Mouse (Mus musculus): ENCODE data around the gene Klf13. TPM values are rescaled to one million over a fixed set of nuclear protein-coding genes. Genes with fewer than 3 reads are reported as not detected.

Klf13 gene
- total and polyA plus RNA-seq, 3 experiments = 21.6 to 54.6 (median 50.0) TPM

- intact Hi-C loops (cut with DNase I) = no loop called here
These were observed 56.0 kb downstream of the Klf13 start for GRCm38 (mm10) chr7:63882739-63883138.

GRCm38 (mm10) chr7:63879583-63879982, 59.1 kb downstream of the Klf13 start:
- intact Hi-C loops (cut with DNase I) = no loop called here
- peaks cover 15% of the 10 kb centered on the region for H3K4me1 ChIP-seq (ENCODE audit: control insufficient read depth, insufficient read depth, low read length)
- H3K27me3 ChIP-seq (ENCODE audit: control insufficient read depth, insufficient read depth, low read length) = no peaks in the 10 kb centered on the region
- peak overlapping the region; percentile 68 for H3K27ac ChIP-seq
- 38% methylated on average over 6 of the region's 6 CpGs for WGBS
- peak in 1 of 2 experiments; percentile 61 for DNase-seq
- H3K36me3 ChIP-seq (ENCODE audit: control insufficient read depth, insufficient read depth, low read length) = no peaks in the 10 kb centered on the region
- H3K4me3 ChIP-seq = no peak overlapping the region
- H3K79me2 ChIP-seq (replicated peaks; ENCODE audit: control insufficient read depth, insufficient read depth, low read length) = no peaks in the 10 kb centered on the region
- H3K9ac ChIP-seq (ENCODE audit: low read depth, low read length) = peak overlapping the region; percentile 38; the same call in 1 of the 2 replicates
- TF ChIP-seq EP300 (IDR thresholded peaks at IDR 0.05; ENCODE audit: insufficient read depth, low read depth, low read length) (0 out of 2 replicates have a peak, but pooled peaks have one; percentile 45), CTCF (IDR thresholded peaks at IDR 0.05) (no peak), POLR2A (IDR thresholded peaks at IDR 0.05; ENCODE audit: insufficient read depth, low read depth, low read length) (peak; percentile 49; the same call in 1 of the 2 replicates)

More at GRCm38 (mm10) chr7:63882739-63883138, 56.0 kb downstream of the Klf13 start:
- 64% methylated on average over 7 of the region's 7 CpGs for WGBS
- Histone ChIP-seq H3K4me3 (no peak overlapping the region), H3K79me2 (replicated peaks; ENCODE audit: control insufficient read depth, insufficient read depth, low read length) (no peaks in the 10 kb centered on the region), H3K27me3 (ENCODE audit: control insufficient read depth, insufficient read depth, low read length) (no peaks in the 10 kb centered on the region), H3K9ac (ENCODE audit: low read depth, low read length) (no peak overlapping the region), H3K27ac (no peak overlapping the region), H3K4me1 (ENCODE audit: control insufficient read depth, insufficient read depth, low read length) (peaks cover 26% of the 10 kb centered on the region), H3K36me3 (ENCODE audit: control insufficient read depth, insufficient read depth, low read length) (peaks cover 8% of the 10 kb centered on the region)
- TF ChIP-seq CTCF (IDR thresholded peaks at IDR 0.05) = no peak
- no peak for TF ChIP-seq EP300 (IDR thresholded peaks at IDR 0.05; ENCODE audit: insufficient read depth, low read depth, low read length)
- TF ChIP-seq POLR2A (IDR thresholded peaks at IDR 0.05; ENCODE audit: insufficient read depth, low read depth, low read length) = no peak
- no peak for DNase-seq

GRCm38 (mm10) chr7:63877610-63878009, 61.1 kb downstream of the Klf13 start:
- Histone ChIP-seq H3K36me3 (ENCODE audit: control insufficient read depth, insufficient read depth, low read length) (no peaks in the 10 kb centered on the region), H3K27me3 (ENCODE audit: control insufficient read depth, insufficient read depth, low read length) (no peaks in the 10 kb centered on the region), H3K9ac (ENCODE audit: low read depth, low read length) (no peak overlapping the region), H3K4me1 (ENCODE audit: control insufficient read depth, insufficient read depth, low read length) (peaks cover 11% of the 10 kb centered on the region), H3K79me2 (replicated peaks; ENCODE audit: control insufficient read depth, insufficient read depth, low read length) (no peaks in the 10 kb centered on the region), H3K27ac (no peak overlapping the region), H3K4me3 (no peak overlapping the region)
- intact Hi-C loops (cut with DNase I) = loop anchor here (2.0 kb wide), 1 partner anchor 19 kb away; no protein-coding TSS in a partner anchor
- TF ChIP-seq POLR2A (IDR thresholded peaks at IDR 0.05; ENCODE audit: insufficient read depth, low read depth, low read length) = no peak
- TF ChIP-seq CTCF (IDR thresholded peaks at IDR 0.05) = no peak
- TF ChIP-seq EP300 (IDR thresholded peaks at IDR 0.05; ENCODE audit: insufficient read depth, low read depth, low read length) = no peak
- WGBS = 64% methylated on average over 14 of the region's 14 CpGs
- no peak for DNase-seq

- Histone ChIP-seq H3K9ac (ENCODE audit: low read depth, low read length) (no peak overlapping the region), H3K27me3 (ENCODE audit: control insufficient read depth, insufficient read depth, low read length) (no peaks in the 10 kb centered on the region), H3K4me1 (ENCODE audit: control insufficient read depth, insufficient read depth, low read length) (peaks cover 10% of the 10 kb centered on the region), H3K27ac (no peak overlapping the region), H3K4me3 (no peak overlapping the region), H3K36me3 (ENCODE audit: control insufficient read depth, insufficient read depth, low read length) (no peaks in the 10 kb centered on the region), H3K79me2 (replicated peaks; ENCODE audit: control insufficient read depth, insufficient read depth, low read length) (no peaks in the 10 kb centered on the region)
- 63% methylated on average over 2 of the region's 2 CpGs for WGBS
- no peak for DNase-seq
- intact Hi-C loops (cut with DNase I) = loop anchor here (2.0 kb wide), 1 partner anchor 18 kb away; no protein-coding TSS in a partner anchor
- TF ChIP-seq POLR2A (IDR thresholded peaks at IDR 0.05; ENCODE audit: insufficient read depth, low read depth, low read length) = no peak
- TF ChIP-seq EP300 (IDR thresholded peaks at IDR 0.05; ENCODE audit: insufficient read depth, low read depth, low read length) = no peak
- no peak for TF ChIP-seq CTCF (IDR thresholded peaks at IDR 0.05)
These were observed 62.1 kb downstream of the Klf13 start for GRCm38 (mm10) chr7:63876640-63877039.

- peaks cover 10% of the 10 kb centered on the region for H3K4me1 ChIP-seq (ENCODE audit: control insufficient read depth, insufficient read depth, low read length)
- no peaks in the 10 kb centered on the region for H3K36me3 ChIP-seq (ENCODE audit: control insufficient read depth, insufficient read depth, low read length)
- intact Hi-C loops (cut with DNase I) = loop anchor here (2.0 kb wide), 1 partner anchor 17 kb away; no protein-coding TSS in a partner anchor
- H3K4me3 ChIP-seq = no peak overlapping the region
- no peaks in the 10 kb centered on the region for H3K27me3 ChIP-seq (ENCODE audit: control insufficient read depth, insufficient read depth, low read length)
- DNase-seq = no peak
- TF ChIP-seq EP300 (IDR thresholded peaks at IDR 0.05; ENCODE audit: insufficient read depth, low read depth, low read length) (no peak), POLR2A (IDR thresholded peaks at IDR 0.05; ENCODE audit: insufficient read depth, low read depth, low read length) (no peak), CTCF (IDR thresholded peaks at IDR 0.05) (no peak)
- H3K27ac ChIP-seq = peak overlapping the region; percentile 2; the same call in 1 of the 2 replicates
- no peaks in the 10 kb centered on the region for H3K79me2 ChIP-seq (replicated peaks; ENCODE audit: control insufficient read depth, insufficient read depth, low read length)
- H3K9ac ChIP-seq (ENCODE audit: low read depth, low read length) = no peak overlapping the region
These were observed 63.0 kb downstream of the Klf13 start for GRCm38 (mm10) chr7:63875686-63876085.

DNA sequence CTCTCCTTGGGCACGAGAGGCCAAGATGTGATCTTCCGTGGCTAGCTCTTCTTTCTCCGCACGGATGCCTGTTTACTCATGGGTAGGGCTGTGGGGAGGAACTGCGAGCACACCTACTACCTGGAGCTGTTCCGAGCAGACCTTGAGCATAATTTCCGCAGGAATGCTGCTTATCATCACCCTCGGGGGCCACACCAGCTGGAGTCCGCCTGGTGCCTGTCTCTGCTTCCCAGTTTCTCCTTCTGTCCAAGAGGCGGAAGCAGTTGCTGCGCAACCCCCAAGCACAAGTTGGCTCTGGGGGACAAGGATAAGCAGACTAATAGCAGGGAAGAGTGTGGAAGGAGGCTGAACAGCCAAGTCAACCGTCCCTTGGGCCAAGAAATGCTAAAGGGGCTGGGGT, 64.8 kb downstream of the Klf13 start:
- no peak overlapping the region for H3K9ac ChIP-seq (ENCODE audit: low read depth, low read length)
- TF ChIP-seq POLR2A (IDR thresholded peaks at IDR 0.05; ENCODE audit: insufficient read depth, low read depth, low read length) (no peak), EP300 (IDR thresholded peaks at IDR 0.05; ENCODE audit: insufficient read depth, low read depth, low read length) (no peak), CTCF (IDR thresholded peaks at IDR 0.05) (no peak)
- H3K27ac ChIP-seq = no peak overlapping the region
- peak; percentile 46 to 67 for DNase-seq
- H3K4me3 ChIP-seq = no peak overlapping the region
- H3K79me2 ChIP-seq (replicated peaks; ENCODE audit: control insufficient read depth, insufficient read depth, low read length) = no peaks in the 10 kb centered on the region
- peaks cover 8% of the 10 kb centered on the region for H3K4me1 ChIP-seq (ENCODE audit: control insufficient read depth, insufficient read depth, low read length)
- no peaks in the 10 kb centered on the region for H3K27me3 ChIP-seq (ENCODE audit: control insufficient read depth, insufficient read depth, low read length)
- no peaks in the 10 kb centered on the region for H3K36me3 ChIP-seq (ENCODE audit: control insufficient read depth, insufficient read depth, low read length)
- 60% methylated on average over 12 of the region's 12 CpGs for WGBS
- intact Hi-C loops (cut with DNase I) = no loop called here
